Mouse (Mus musculus): ENCODE measurements around the gene 1600002K03Rik. TPM values are rescaled to one million over a fixed set of nuclear protein-coding genes. Genes with fewer than 3 reads are reported as not detected.
A peak's percentile ranks its signal among the peaks of the same experiment; 100 is the strongest.

Gene 1600002K03Rik
- 7.6 and 7.7 TPM in 2 replicates for polyA plus RNA-seq (2011; ENCODE audit: insufficient read depth, insufficient read length, low read depth, missing spikeins)

GRCm38 (mm10) chr10:80172527-80173292 lies at the start of gene 1600002K03Rik:
Gene 1600002K03Rik, plus strand, starts transcription at chr10:80172944.
- H3K9ac ChIP-seq (ENCODE audit: low read depth, poor library complexity, severe bottlenecking) = peak within 1 kb of the TSS; percentile 44
- peak within 1 kb of the TSS; percentile 35 for H3K27ac ChIP-seq (ENCODE audit: insufficient read depth, low read length)
- no peaks in the 10 kb centered on the region for H3K27me3 ChIP-seq (ENCODE audit: control insufficient read depth, insufficient read depth, low read length, poor library complexity, severe bottlenecking)
- H3K36me3 ChIP-seq (ENCODE audit: control insufficient read depth, insufficient read depth, low read length, poor library complexity, severe bottlenecking) = peaks cover 11% of the 10 kb centered on the region
- no peaks in the 10 kb centered on the region for H3K9me3 ChIP-seq (replicated peaks; ENCODE audit: control insufficient read depth, insufficient read depth, low read length, poor library complexity, severe bottlenecking)
- peak within 1 kb of the TSS; percentile 55 for H3K4me3 ChIP-seq (ENCODE audit: low read depth, low read length)
- peaks cover 2% of the 10 kb centered on the region for H3K4me1 ChIP-seq (ENCODE audit: control insufficient read depth, insufficient read depth, low read length)
- no peak for TF ChIP-seq CTCF (IDR thresholded peaks at IDR 0.05; ENCODE audit: low read depth, low read length)
- no peak for TF ChIP-seq EP300 (IDR thresholded peaks at IDR 0.05; ENCODE audit: insufficient read depth, low read depth, low read length)
- TF ChIP-seq POLR2A (IDR thresholded peaks at IDR 0.05; ENCODE audit: insufficient read depth, low read length) = no peak

GRCm38 (mm10) chr10:80123932-80124562 lies 48.7 kb upstream of the 1600002K03Rik start:
- H3K9ac ChIP-seq (ENCODE audit: low read depth, poor library complexity, severe bottlenecking) = no peak overlapping the region
- H3K36me3 ChIP-seq (ENCODE audit: control insufficient read depth, insufficient read depth, low read length, poor library complexity, severe bottlenecking) = peaks cover 8% of the 10 kb centered on the region; the same call in 1 of the 2 replicates
- TF ChIP-seq CTCF (IDR thresholded peaks at IDR 0.05; ENCODE audit: low read depth, low read length) (no peak), EP300 (IDR thresholded peaks at IDR 0.05; ENCODE audit: insufficient read depth, low read depth, low read length) (no peak)
- H3K4me1 ChIP-seq (ENCODE audit: control insufficient read depth, insufficient read depth, low read length) = no peaks in the 10 kb centered on the region
- H3K27ac ChIP-seq (ENCODE audit: insufficient read depth, low read length) = no peak overlapping the region
- no peak overlapping the region for H3K4me3 ChIP-seq (ENCODE audit: low read depth, low read length)
- H3K27me3 ChIP-seq (ENCODE audit: control insufficient read depth, insufficient read depth, low read length, poor library complexity, severe bottlenecking) = no peaks in the 10 kb centered on the region
- no peaks in the 10 kb centered on the region for H3K9me3 ChIP-seq (replicated peaks; ENCODE audit: control insufficient read depth, insufficient read depth, low read length, poor library complexity, severe bottlenecking)

- Histone ChIP-seq H3K4me3 (ENCODE audit: low read depth, low read length) (no peak overlapping the region), H3K36me3 (ENCODE audit: control insufficient read depth, insufficient read depth, low read length, poor library complexity, severe bottlenecking) (peaks cover 4% of the 10 kb centered on the region; the same call in 1 of the 2 replicates), H3K9ac (ENCODE audit: low read depth, poor library complexity, severe bottlenecking) (no peak overlapping the region), H3K4me1 (ENCODE audit: control insufficient read depth, insufficient read depth, low read length) (no peaks in the 10 kb centered on the region), H3K9me3 (replicated peaks; ENCODE audit: control insufficient read depth, insufficient read depth, low read length, poor library complexity, severe bottlenecking) (no peaks in the 10 kb centered on the region), H3K27me3 (ENCODE audit: control insufficient read depth, insufficient read depth, low read length, poor library complexity, severe bottlenecking) (no peaks in the 10 kb centered on the region), H3K27ac (ENCODE audit: insufficient read depth, low read length) (no peak overlapping the region)
- TF ChIP-seq CTCF (IDR thresholded peaks at IDR 0.05; ENCODE audit: low read depth, low read length) = no peak
- TF ChIP-seq EP300 (IDR thresholded peaks at IDR 0.05; ENCODE audit: insufficient read depth, low read depth, low read length) = no peak
- no peak for TF ChIP-seq POLR2A (IDR thresholded peaks at IDR 0.05; ENCODE audit: insufficient read depth, low read length)
Measured at GRCm38 (mm10) chr10:80127920-80128319, 44.8 kb upstream of the 1600002K03Rik start.

- H3K36me3 ChIP-seq (ENCODE audit: control insufficient read depth, insufficient read depth, low read length, poor library complexity, severe bottlenecking) = peaks cover 4% of the 10 kb centered on the region; the same call in 1 of the 2 replicates
Measured at GRCm38 (mm10) chr10:80129846-80130245, 42.9 kb upstream of the 1600002K03Rik start.

GRCm38 (mm10) chr10:80130403-80131031 lies 42.2 kb upstream of the 1600002K03Rik start:
- peaks cover 3% of the 10 kb centered on the region; the same call in 1 of the 2 replicates for H3K36me3 ChIP-seq (ENCODE audit: control insufficient read depth, insufficient read depth, low read length, poor library complexity, severe bottlenecking)

More at GRCm38 (mm10) chr10:80129846-80130245, 42.9 kb upstream of the 1600002K03Rik start:
- TF ChIP-seq POLR2A (IDR thresholded peaks at IDR 0.05; ENCODE audit: insufficient read depth, low read length) (no peak), EP300 (IDR thresholded peaks at IDR 0.05; ENCODE audit: insufficient read depth, low read depth, low read length) (no peak), CTCF (IDR thresholded peaks at IDR 0.05; ENCODE audit: low read depth, low read length) (no peak)
- H3K4me1 ChIP-seq (ENCODE audit: control insufficient read depth, insufficient read depth, low read length) = no peaks in the 10 kb centered on the region
- no peak overlapping the region for H3K27ac ChIP-seq (ENCODE audit: insufficient read depth, low read length)
- H3K4me3 ChIP-seq (ENCODE audit: low read depth, low read length) = no peak overlapping the region
- no peaks in the 10 kb centered on the region for H3K9me3 ChIP-seq (replicated peaks; ENCODE audit: control insufficient read depth, insufficient read depth, low read length, poor library complexity, severe bottlenecking)
- H3K27me3 ChIP-seq (ENCODE audit: control insufficient read depth, insufficient read depth, low read length, poor library complexity, severe bottlenecking) = no peaks in the 10 kb centered on the region
- H3K9ac ChIP-seq (ENCODE audit: low read depth, poor library complexity, severe bottlenecking) = no peak overlapping the region

More at GRCm38 (mm10) chr10:80130403-80131031, 42.2 kb upstream of the 1600002K03Rik start:
- Histone ChIP-seq H3K4me3 (ENCODE audit: low read depth, low read length) (no peak overlapping the region), H3K9me3 (replicated peaks; ENCODE audit: control insufficient read depth, insufficient read depth, low read length, poor library complexity, severe bottlenecking) (no peaks in the 10 kb centered on the region), H3K27ac (ENCODE audit: insufficient read depth, low read length) (no peak overlapping the region), H3K27me3 (ENCODE audit: control insufficient read depth, insufficient read depth, low read length, poor library complexity, severe bottlenecking) (no peaks in the 10 kb centered on the region), H3K9ac (ENCODE audit: low read depth, poor library complexity, severe bottlenecking) (no peak overlapping the region), H3K4me1 (ENCODE audit: control insufficient read depth, insufficient read depth, low read length) (no peaks in the 10 kb centered on the region)
- TF ChIP-seq EP300 (IDR thresholded peaks at IDR 0.05; ENCODE audit: insufficient read depth, low read depth, low read length) (0 out of 2 replicates have a peak, but pooled peaks have one; percentile 11), CTCF (IDR thresholded peaks at IDR 0.05; ENCODE audit: low read depth, low read length) (no peak), POLR2A (IDR thresholded peaks at IDR 0.05; ENCODE audit: insufficient read depth, low read length) (no peak)

Measured in ES-Bruce4 (cell line).